Mouse (Mus musculus): Measurements from ENCODE around the gene Lrrn2. TPM values are rescaled to one million over a fixed set of nuclear protein-coding genes. Genes with fewer than 3 reads are reported as not detected.
"Not testable (repeated sequence)": the region's sequence is repeated elsewhere in the genome, so short reads cannot be mapped to it uniquely, and the experiment has no call there.

Lrrn2 gene
- polyA plus RNA-seq, 1 experiment = 61.9 TPM

DNA sequence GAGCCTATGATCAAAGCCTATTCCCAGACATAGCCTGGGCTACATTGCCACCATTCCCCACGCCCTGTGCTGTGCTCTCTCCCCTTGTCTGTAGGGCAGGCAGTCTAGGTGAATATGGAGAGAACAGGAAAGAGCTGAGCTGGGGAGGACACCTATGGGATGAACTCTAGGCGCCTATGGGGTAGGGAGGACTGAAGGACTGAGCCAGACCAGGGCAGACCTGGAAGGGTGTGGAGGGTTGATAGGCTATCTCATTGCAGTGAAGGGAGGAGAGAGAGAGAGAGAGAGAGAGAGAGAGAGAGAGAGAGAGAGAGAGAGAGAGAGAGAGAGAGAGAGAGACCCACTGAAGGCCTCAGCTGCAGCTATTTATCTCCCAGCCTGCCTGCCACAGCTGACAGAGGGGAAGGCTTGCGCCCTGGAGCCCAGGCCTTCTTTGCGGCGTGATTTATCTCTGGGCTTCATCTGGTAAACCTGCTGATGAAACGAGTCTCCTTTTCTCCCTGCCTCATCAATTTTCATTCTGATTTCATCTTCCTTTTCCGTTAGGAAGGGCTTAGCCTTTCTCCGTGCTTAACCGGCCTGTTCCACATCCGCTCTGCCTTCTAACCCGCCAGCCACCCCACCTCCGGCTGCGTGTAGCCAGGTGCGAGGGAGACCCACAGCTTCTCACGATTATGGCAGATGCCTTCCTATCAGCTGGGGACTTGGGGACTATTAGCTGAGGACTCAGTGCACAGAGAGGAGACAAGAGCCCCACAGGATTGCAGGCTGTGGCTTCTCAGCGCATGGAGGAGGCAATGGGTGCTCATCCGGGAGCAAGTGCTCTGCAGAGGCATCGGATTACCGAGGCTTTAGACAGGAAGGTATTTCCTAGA, 48.2 kb downstream of the Lrrn2 start:
- DNase-seq (ENCODE audit: extremely low spot score in 1 of 2, low spot score in 1 of 2) = no peak

- no peak for DNase-seq (ENCODE audit: extremely low spot score in 1 of 2, low spot score in 1 of 2)
These were observed 48.8 kb downstream of the Lrrn2 start for GRCm38 (mm10) chr1:132928907-132929250.

- DNase-seq (ENCODE audit: extremely low spot score in 1 of 2, low spot score in 1 of 2) = no peak
These were observed 50.2 kb downstream of the Lrrn2 start for GRCm38 (mm10) chr1:132930291-132930690.

- DNase-seq (ENCODE audit: extremely low spot score in 1 of 2, low spot score in 1 of 2) = no peak
These were observed 52.3 kb downstream of the Lrrn2 start for GRCm38 (mm10) chr1:132932421-132932820.

DNA sequence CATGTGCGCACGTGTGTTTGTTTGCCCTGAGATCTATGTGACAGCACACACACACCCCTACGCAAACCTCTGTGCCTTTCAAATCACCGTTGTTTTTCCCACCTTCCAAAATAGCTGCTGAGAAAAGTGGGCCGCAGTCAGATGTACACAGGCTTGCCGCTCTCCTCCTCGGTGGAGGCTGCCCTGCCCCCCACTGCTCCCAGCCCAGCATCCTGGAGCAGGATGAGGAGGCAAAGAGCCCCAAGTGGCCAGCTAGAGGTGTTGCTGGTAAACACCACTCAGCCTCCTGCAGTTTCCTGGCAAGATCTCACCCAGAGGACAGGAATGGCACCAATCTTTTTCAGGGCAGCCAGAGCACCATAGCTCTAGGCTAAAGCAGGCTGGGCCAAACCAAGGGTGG, 54.8 kb downstream of the Lrrn2 start:
- DNase-seq (ENCODE audit: extremely low spot score in 1 of 2, low spot score in 1 of 2) = peak; percentile 61 to 77

DNA sequence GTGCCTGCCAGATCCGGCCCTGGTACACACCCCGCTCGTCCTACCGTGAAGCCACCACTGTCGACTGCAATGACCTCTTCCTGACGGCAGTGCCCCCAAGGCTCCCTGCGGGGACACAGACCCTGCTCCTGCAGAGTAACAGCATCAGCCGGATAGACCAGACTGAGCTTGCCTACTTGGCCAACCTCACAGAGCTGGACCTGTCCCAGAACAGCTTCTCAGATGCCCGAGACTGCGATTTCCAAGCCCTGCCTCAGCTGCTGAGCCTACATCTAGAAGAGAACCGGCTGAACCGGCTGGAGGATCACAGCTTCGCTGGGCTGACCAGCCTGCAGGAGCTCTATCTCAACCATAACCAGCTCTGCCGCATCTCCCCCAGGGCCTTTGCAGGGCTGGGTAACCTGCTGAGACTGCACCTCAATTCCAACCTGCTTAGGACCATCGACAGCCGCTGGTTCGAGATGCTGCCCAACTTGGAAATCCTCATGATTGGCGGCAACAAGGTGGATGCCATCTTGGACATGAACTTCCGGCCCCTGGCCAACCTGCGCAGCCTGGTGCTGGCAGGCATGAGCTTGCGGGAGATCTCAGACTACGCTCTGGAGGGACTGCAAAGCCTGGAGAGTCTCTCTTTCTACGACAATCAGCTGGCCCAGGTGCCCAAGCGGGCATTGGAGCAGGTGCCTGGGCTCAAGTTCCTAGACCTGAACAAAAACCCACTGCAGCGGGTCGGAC, 57.4 kb downstream of the Lrrn2 start:
- no peak for DNase-seq (ENCODE audit: extremely low spot score in 1 of 2, low spot score in 1 of 2)

DNA sequence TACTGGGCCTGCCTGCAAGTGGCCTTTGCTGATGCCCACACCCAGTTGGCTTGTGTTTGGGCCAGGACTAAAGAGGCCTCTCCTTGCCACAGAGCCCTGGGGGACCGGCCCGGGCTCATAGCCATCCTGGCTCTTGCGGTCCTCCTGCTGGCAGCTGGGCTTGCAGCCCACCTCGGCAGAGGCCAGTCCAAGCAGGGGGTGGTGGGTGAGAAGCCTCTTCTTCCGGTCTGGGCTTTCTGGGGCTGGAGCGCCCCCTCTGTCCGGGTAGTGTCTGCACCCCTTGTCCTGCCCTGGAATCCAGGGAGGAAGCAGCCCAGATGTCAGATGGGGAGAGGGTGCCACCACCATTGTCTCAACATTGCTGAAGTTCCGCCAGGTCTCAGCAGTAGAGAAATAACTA, 58.9 kb downstream of the Lrrn2 start:
- DNase-seq (ENCODE audit: extremely low spot score in 1 of 2, low spot score in 1 of 2) = no peak

DNA sequence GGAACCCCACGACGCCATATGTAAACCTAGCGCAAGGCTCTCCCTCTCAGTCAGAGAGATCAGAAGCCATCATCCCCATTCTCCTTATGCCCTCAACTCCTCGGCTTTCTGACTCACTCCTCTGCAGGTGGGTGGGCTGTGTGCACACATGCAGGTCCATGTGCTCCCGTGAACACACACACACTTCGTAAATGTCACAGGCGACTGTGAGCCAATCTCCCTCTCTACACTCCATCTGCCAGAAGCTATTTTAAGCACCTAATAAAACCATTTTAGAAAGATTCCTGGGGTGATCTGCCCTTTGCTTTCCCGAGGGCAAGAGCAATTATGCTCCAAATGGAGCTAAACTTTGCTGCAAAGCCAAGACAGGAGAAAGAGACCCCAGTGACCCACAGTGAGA, 65.8 kb downstream of the Lrrn2 start:
- peak in 1 of 2 experiments; percentile 42 for DNase-seq (ENCODE audit: extremely low spot score in 1 of 2, low spot score in 1 of 2)

DNA sequence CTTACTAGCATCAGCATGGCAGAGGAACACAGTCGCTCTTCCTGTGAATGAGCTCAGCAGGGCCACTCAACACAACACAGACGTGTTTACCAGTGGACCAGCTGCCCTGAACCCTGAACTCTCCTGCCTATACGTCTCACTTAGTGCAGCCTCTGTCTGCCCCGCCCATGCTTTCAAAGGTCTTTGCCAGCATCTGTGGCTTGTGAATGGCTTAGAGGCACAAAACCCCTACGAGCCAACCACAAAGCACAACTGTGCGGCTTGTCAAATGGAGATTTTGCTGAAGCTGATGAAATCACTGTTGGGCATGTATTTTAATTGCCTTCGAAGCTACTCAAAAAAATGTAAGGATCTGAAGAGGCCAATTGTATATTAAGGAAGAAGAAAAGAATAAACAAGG, 67.7 kb downstream of the Lrrn2 start:
- DNase-seq (ENCODE audit: extremely low spot score in 1 of 2, low spot score in 1 of 2) = no peak

- no peak for DNase-seq (ENCODE audit: extremely low spot score in 1 of 2, low spot score in 1 of 2)
These were observed 76.7 kb downstream of the Lrrn2 start for GRCm38 (mm10) chr1:132956809-132957208.

DNA sequence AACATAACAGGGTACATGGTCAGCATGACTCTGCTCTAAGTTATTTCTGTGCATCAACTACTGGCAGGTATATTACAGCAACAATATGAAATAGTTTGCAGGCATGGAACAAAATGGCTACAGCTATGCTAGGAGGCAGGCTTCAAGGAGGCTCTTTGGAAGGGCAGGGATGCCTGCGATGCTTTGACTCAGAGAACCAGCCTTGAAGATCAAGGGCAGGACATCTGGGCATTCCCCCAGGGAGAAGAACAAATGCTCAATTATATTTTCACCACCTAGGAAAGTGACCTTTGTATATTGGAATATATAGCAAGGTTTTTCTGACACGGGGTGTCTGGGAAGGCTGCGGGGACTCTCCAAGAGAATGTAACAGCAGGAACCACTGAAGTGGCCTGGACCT, 81.7 kb downstream of the Lrrn2 start:
- DNase-seq (ENCODE audit: extremely low spot score in 1 of 2, low spot score in 1 of 2) = no peak

- no peak for DNase-seq (ENCODE audit: extremely low spot score in 1 of 2, low spot score in 1 of 2)
These were observed 84.0 kb downstream of the Lrrn2 start for GRCm38 (mm10) chr1:132964106-132964505.

DNA sequence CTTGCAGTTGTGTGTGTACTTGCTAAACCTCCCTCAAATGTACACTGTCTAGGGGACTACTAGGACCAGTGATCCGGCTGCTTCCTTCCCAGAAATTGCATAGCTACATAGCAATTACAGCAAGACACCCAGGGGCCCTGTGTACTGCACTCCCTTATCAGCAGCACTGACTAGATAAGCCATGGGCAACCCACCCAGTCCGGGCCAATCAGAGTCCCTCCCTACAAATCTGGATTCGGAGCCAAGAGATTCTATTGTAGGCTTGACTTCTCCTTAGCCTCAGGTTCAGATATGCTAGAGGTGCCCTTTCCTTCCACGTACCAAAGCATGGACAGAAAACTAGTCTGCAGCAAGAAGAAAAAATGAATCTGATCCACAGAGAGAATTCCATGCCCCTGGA, 84.6 kb downstream of the Lrrn2 start:
- no peak for DNase-seq (ENCODE audit: extremely low spot score in 1 of 2, low spot score in 1 of 2)

DNA sequence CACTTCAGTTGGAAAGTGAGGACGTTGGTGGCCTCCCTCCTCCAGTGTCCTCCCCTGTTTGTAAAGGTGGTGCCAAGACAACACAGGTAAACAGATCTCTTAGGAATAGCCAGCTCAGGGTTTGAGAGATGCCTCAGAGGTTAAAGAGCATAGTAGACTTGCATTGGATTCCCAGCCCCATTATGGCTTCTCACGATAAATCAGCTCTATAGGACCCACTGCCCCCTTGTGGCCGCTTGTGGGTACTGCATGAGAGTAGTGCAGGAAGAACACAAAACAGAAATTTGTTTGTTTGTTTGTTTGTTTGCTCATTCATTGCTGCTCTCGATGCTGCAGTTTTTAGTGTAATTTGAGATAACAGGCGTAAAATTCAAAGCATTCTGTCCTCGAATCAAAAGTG, 88.6 kb downstream of the Lrrn2 start:
- peak in 1 of 2 experiments; percentile 73 for DNase-seq (ENCODE audit: extremely low spot score in 1 of 2, low spot score in 1 of 2)

- DNase-seq (ENCODE audit: extremely low spot score in 1 of 2, low spot score in 1 of 2) = no peak
These were observed 97.3 kb downstream of the Lrrn2 start for GRCm38 (mm10) chr1:132977402-132977801.

DNA sequence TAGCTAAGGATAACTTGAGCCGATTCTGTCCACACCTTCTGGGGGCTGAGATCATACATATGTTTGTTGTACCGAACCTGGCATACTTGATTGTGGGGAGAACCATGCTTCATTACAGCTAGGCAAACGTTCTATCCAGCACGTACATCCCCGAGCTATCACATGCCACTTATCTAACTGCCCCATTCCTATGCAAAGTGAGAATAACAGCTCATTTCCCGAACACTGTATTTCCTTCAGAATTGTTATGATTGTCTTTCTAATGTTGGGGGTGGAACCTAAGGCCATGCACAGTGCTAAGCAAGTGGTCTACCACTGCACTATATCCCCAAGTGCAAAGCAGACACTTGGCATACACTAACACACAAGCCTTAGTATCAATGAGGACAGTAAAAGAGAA, 101.2 kb downstream of the Lrrn2 start:
- DNase-seq (ENCODE audit: extremely low spot score in 1 of 2, low spot score in 1 of 2) = no peak

GRCm38 (mm10) chr1:132982728-132983127, 102.7 kb downstream of the Lrrn2 start:
- DNase-seq (ENCODE audit: extremely low spot score in 1 of 2, low spot score in 1 of 2) = peak; percentile 57 to 87

DNA sequence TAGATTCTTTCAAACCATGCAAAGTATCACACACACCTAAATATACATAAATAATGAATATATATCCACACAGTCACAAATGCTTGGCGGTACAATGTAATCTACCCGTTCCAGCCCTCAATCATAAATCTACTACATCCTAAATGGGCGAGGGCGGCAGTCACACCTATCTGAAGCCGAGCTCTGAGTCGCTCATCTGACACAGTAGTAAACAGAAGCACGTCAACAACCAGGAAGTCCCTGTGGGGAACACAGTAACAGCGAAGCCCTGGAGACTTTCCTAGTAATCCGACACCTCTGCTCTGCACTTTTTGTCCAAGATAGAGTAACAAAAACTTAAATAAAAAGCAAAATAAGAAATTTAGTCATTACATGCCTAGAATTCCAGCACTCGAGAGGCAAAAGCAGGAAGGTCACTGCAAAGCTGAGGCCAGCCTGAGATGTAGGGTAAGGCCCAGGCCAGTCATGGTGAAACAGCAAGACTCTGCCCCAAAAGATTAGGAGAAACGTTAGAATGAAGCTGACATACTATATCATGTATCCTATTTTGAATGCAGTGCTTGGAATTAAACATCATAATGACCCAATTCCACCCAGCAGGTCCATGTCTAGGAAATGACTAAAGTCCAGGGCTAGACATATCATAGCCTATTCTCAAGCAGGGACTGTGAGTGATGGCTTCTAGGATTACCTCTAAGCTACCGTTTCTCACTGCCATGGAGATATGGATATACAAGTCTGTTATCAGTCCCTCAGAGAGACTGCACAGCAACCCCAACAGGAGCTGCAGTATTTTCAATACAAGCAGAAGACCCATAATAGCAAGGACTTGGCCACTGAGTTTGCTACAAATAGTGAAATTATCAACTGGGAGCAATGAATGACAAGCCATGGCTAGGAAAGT, 108.7 kb downstream of the Lrrn2 start:
- DNase-seq (ENCODE audit: extremely low spot score in 1 of 2, low spot score in 1 of 2) = not testable (repeated sequence)

Measured in frontal cortex, adult 2 months (tissue).